Mouse (Mus musculus) heart, postnatal 4 days (tissue): ENCODE results near the gene Il18r1. TPM values are rescaled to one million over a fixed set of nuclear protein-coding genes. Genes with fewer than 3 reads are reported as not detected.

Experiments used
- DNase-seq: peaks from one replicate; pipeline ENCODE4 v3.0.0; 2021
- total RNA-seq, 2 experiments: library from RNA; stranded (reverse); gene quantifications; 2 replicates each; pipeline ENCODE4 v1.2.3; 2021

Gene Il18r1
- 1 to 10 TPM in 1 of 2 experiments, under 1 TPM in 1; 0.98 to 1.6 TPM for total RNA-seq

- DNase-seq = peak; percentile 17
Observed at GRCm38 (mm10) chr1:40465477-40466430, at the start of gene Il18r1. Il18r1 (plus strand) TSS chr1:40465552.

DNA sequence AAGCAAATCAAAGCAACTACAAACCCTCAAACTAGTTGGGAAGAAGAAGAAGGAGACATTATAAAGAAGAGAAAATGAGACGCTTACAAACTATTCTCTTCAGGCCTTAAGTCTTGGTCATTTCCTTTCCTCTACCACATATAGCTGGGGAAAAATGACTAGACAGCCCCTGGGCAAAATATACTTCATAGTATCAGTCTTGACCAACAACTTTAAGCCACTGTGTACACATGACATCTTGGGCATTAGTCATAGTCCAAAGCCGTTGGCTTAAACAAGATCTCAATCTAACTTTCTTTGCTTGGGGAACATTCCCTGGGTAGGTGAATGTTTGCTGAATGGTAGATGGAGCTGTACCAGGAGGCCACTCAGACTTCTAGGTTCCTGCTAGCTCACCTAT, 48.3 kb upstream of the Il18r1 start:
- DNase-seq = no peak

- no peak for DNase-seq
Observed at GRCm38 (mm10) chr1:40418512-40418911, 46.8 kb upstream of the Il18r1 start.

DNA sequence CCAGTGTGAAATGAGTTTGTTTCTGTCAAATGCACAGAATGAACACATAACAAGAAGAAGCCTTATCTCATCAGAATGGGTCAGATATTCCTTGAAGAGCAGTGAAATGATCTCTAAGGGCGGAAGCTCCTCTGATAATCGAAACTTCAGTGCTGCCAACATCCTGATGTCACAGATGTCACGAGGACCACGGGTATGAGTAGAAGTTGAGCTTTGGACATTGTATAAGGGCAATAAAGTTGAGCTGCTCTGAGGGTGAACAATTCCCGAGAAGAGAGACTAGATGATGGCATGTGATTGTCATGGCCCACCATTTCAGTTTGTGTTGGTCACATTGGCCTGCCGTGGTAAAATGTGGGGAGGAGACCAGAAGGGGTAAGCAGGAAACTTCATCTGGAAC, 41.5 kb upstream of the Il18r1 start:
- no peak for DNase-seq

DNA sequence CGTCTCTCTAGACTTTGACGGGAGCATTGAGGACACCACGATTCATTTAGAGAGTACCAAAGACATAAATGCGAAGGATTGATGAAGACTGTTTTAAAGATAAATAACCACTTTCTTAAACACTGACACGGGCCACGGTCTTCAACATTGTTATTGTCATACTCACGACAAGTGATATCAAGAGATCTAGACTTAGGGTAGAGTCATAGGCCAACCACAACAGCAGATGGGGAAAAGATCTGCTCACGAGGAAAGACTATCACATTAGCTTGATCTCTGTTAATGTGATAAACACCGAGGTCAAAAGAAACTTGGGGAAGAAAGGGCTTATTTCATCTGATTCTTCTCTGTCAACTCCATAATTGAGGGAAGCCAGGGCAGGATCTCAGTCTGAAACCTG, 38.1 kb upstream of the Il18r1 start:
- DNase-seq = no peak

DNA sequence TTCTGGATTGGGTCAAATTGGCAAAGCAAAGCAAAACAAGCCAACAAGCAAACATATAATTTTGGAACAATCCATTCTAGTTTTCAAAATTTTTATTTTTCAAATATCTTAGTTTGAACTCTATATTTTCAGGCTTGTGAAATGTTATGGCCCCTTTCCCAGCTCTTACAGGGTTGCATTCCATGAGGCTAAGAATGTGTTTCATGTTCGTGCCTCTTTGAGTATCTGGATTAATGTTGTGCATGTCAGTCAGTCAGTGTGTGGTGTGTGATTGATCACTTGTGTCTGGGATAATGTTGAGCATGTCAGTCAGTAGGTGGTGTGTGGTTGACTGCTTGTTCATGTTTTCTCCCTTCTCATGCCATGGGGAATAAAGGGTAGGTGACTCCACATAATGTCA, 37.5 kb upstream of the Il18r1 start:
- no peak for DNase-seq

GRCm38 (mm10) chr1:40428910-40429675, 36.3 kb upstream of the Il18r1 start, which contains the start of gene Il1rl1:
Il1rl1 (plus strand) TSS chr1:40429570.
- DNase-seq = no peak

DNA sequence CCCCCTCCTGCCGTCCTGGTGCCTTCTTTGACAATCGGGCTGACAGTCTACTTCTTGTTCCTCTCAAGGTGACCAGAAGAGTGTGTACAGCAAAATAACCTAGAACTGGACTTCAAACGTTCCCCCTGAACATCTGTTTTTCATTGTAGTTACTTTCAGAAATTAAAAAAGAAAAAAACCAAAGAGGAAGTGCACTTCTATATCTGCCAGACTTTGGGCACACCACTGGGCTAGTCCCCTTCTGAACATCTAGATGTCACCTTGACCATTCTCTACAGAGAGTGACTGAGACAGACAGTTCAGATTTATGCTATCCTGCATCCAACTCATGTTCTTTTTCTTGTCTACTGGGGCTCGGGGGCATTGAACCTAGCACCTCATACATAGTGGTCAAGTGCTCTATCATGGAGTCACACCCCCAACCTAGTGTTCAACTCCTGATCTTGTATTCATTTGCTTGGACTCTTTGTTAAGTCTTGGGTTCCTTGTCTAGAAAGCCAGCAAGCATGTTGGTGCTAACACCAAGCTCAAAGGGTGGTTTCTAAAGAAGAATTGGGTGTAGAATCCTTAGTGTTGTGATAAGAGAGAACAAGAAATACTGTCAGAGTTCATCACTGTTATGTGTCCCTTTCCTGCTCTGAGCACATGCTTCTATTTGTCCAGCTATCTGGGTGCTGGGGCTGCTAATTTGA, 35.1 kb upstream of the Il18r1 start:
- no peak for DNase-seq

GRCm38 (mm10) chr1:40432169-40432568, 33.2 kb upstream of the Il18r1 start:
- no peak for DNase-seq

DNA sequence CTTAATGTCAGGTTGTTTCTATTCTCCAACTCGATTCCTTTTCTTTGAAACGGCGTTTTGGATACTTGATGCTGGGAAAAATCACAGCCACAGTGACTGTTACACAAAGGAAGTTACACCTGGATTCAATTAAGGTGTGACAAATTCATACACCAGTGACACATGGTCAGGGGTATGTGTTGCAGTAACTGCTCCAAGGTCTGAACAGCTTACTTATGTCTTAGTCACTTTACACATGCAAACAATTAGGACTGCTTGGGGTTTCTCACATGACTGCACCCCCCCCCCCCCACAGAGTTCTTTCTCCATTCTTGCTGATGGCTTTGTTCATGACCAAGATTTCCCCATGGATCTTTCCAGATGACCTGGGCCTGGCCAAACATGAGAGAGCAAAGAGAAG, 29.4 kb upstream of the Il18r1 start:
- no peak for DNase-seq

GRCm38 (mm10) chr1:40437340-40437739, 28.0 kb upstream of the Il18r1 start:
- no peak for DNase-seq

GRCm38 (mm10) chr1:40439504-40439903, 25.8 kb upstream of the Il18r1 start:
- no peak for DNase-seq

DNA sequence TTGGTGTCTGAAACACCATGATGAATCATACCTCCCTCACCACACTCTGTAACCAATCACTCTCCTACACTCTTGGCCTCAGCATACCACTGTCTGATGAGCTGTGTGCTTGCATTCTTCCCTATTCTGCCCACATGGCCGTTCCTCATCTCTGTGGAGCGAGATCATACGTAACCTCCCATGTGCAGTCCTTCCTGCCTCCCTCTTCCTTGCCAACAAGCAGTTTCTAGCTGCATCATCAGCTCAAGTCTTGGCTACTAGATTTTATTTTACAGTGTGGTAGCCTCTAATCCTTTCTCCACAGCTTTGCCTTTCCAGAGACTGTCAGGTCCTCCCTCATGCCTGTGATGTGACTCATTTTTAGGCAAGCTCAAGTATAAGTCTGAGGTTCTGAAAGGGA, 20.6 kb upstream of the Il18r1 start:
- DNase-seq = no peak

GRCm38 (mm10) chr1:40467306-40467705, 2.0 kb downstream of the Il18r1 start:
- DNase-seq = no peak

DNA sequence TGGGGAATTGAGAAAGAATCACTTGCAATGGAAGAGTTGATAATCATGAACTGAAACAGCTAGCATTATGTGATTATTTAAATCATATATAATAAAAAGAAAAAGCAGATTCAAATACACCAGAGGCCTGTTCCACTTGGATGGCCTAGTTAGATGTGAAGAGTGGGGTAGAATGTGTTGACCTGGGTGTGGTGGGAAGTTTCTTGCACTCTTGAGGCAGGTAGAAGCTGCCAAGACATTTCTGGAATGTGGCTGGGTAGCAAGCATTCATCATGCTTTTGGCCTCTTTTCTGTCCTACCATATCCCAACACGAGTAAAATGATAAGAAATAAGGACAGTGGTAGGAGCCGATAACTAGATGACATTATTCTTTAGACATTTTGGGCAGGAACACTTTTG, 3.5 kb downstream of the Il18r1 start:
- no peak for DNase-seq

- no peak for DNase-seq
Observed at GRCm38 (mm10) chr1:40469900-40470299, 4.5 kb downstream of the Il18r1 start.

DNA sequence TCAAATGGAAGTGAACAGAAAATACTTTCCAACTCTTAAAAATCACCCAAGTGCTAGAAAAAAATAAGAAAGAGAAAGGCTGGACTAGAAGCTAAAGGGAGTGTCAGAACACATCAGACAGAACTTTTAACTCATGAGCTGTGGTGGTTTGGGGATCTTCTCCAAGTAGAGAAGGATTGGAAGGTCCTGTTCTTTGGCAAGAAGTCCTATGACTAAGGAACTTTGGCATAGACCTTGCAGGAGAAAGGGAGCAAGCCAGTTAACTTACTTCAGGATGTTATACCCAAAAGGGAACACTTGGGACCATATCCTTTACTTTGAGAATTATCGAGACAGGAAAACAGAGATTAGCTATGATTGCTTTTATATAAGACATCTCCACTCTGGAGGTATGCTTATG, 7.0 kb downstream of the Il18r1 start:
- DNase-seq = no peak

- DNase-seq = no peak
Observed at GRCm38 (mm10) chr1:40473640-40474039, 8.3 kb downstream of the Il18r1 start.

GRCm38 (mm10) chr1:40474336-40474735, 9.0 kb downstream of the Il18r1 start:
- no peak for DNase-seq

DNA sequence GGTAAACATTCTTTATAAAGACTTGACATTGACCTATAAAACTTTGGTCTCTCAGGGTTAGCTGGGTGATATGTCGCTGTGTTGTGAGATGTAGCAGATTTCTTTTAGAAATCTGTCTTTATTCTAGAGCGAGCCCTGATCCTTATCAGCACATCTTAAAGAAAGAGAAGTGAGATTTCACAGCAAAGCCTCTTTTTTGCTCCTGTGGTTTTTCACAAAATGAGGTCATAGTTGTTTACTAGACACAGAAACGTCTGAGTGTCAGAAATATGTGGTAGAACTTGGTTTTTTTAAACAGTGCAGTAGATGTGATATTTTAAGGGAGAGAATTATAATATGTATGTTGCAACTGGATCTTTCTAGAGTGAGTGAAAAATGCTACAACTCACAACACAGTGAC, 10.3 kb downstream of the Il18r1 start:
- DNase-seq = no peak

GRCm38 (mm10) chr1:40476756-40477155, 11.4 kb downstream of the Il18r1 start:
- DNase-seq = no peak

DNA sequence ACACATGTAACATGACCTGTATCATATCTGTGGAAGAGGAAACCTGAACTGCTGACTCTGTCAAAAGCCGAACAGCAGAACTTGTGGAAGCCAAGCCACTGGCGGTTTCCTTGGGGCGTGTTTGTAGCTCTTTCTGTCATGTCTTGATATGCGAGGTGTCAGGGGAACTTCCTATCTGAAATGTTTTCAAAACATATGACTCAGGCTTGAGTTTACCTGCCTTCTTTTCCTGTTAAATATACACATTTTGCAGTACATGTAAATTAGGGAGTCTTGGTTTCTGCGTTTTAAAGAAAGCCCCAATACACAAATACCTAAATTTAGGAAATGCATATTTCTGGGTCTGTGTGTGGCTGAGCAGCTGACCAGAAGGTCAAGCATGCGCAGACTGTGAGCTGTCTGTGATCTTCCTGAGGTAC, 14.2 kb downstream of the Il18r1 start:
- no peak for DNase-seq

- no peak for DNase-seq
Observed at GRCm38 (mm10) chr1:40494594-40494993, 29.2 kb downstream of the Il18r1 start.
